Mouse (Mus musculus) splenic B cell, adult 2 months (primary cell): ENCODE measurements around the gene Cyp2c70.
"Not testable (repeated sequence)": the region's sequence is repeated elsewhere in the genome, so short reads cannot be mapped to it uniquely, and the experiment has no call there.

ENCODE experiments used
- DNase-seq: peaks from one replicate; pipeline ENCODE4 v3.0.0-alpha.2; 2011; ENCODE audit warnings: low read depth, low spot score
- H3K27me3 ChIP-seq: 2 replicates; pipeline ENCODE4 v1.6.1; 2012; ENCODE audit warnings: mild to moderate bottlenecking, low read length, moderate library complexity, mixed read lengths; ENCODE audit not compliant: control insufficient read depth, poor library complexity, insufficient read depth, severe bottlenecking
- H3K36me3 ChIP-seq: 2 replicates; pipeline ENCODE4 v1.6.1; 2012; ENCODE audit warnings: mild to moderate bottlenecking, low read length, moderate library complexity, mixed read lengths; ENCODE audit not compliant: control insufficient read depth, poor library complexity, insufficient read depth, severe bottlenecking

Cyp2c70 gene

DNA sequence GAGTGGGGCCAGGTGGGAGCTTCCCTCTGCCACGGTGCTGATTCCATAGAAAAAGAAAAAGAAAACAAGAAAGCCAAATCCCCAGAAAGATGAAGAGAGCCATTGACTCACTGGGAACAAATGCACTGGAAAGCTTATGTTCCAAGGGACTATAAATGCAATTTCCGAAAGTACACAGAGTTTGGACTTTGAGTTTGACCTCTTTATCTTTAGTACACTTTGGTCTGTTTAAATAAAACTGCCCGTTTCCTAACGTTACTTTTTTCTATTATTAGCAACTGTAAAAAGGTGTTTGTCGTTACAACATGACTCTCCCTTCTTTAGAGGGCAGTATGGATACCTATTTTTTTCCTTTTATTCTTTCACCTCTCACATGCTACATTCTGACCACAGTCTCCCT lies at the start of gene Cyp2c70:
Gene Cyp2c70, minus strand, starts transcription at position 174 of the 400 bp plus-strand sequence.
- H3K27me3 ChIP-seq: no peaks in the 10 kb centered on the region
- DNase-seq: no peak
- no peaks in the 10 kb centered on the region for H3K36me3 ChIP-seq

DNA sequence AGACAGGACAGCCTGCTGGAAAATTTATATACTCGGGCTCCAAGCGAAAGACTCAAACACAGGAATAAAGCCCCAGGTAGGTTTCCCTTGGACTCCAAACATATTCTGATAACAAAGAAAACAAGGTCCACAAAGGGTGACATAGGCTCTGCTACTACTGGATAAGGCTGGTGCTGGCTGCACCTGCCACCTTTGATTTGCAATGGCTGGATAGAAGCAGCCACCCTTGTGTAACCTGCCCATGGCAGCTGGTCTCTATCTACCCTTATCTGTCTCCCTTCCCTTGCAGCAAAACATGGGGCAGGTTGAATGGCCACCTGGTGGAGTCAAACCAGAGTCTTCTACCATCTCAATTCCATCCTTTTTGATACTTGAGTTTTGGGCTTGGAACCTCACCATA lies 45.4 kb upstream of the Cyp2c70 start:
- DNase-seq: no peak
- Histone ChIP-seq H3K27me3 (no peaks in the 10 kb centered on the region), H3K36me3 (0 out of 2 replicates have a peak, but pooled peaks cover 2% of the 10 kb centered on the region)

DNA sequence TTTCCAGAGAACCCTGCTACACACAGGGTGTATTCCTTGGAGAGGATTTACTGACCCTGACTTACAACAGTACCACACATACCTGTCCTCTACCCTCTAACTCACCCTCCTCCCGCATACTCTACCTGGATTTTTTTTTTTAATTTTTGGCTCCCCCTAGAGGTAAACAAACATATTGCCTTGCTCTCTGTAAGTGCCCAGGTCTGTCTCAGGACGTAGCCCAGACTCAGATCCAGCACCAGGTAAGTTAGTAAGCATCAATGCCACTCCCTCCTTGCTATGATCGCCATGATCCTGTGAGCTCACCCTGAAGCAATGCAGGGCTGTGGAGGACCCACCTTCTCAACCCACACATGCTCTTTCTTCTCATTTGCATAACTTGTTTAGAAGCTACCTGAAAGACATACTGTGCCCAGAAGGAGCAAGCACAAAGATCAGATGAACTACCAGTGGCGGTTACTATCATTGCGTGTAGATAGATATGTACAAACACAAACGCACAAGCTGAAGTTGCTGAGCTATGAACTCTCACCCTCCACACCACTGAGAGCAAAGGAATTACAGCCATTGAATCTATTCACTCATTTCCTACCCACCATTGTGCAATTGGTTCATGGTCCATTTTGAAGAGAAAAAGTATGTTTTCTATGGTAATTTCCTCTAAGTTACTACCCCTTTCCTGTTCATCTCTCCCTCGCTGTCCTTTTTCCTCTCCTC lies 44.9 kb upstream of the Cyp2c70 start:
- Histone ChIP-seq H3K27me3 (no peaks in the 10 kb centered on the region), H3K36me3 (0 out of 2 replicates have a peak, but pooled peaks cover 2% of the 10 kb centered on the region)
- peak; percentile 31 for DNase-seq

DNA sequence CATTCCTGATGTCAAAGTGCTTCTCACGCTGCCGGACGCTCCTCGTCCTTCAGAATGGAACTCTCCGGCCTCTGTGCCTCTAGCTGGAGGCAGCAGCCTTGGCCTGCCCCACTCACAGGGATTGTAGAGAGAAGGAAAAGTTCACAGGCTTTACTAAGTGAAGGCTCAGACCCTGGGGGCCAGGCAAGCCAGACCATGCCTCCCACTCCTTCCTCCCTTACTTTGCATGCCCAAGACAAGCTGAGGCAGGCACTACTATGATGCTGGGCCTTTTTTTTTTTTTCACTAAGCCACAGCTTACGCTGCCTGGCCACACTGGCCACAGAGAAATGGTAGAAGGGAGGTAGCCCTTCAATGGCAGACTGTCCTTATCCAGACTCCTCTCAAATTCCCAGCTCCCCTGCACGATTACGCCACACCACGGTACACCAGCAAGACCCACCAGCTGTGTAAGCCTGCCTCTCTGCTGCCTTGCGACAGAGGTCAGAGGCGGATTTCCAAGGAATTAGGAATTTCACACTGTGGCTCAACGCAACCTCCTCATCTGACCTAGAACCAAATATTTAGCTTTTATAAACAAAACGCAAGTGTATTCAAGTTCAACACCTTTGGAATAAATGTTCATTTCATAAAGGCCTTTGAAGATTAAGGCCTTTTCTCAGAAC lies 44.1 kb upstream of the Cyp2c70 start:
- no peaks in the 10 kb centered on the region for H3K27me3 ChIP-seq
- H3K36me3 ChIP-seq: 0 out of 2 replicates have a peak, but pooled peaks cover 2% of the 10 kb centered on the region
- DNase-seq: no peak

DNA sequence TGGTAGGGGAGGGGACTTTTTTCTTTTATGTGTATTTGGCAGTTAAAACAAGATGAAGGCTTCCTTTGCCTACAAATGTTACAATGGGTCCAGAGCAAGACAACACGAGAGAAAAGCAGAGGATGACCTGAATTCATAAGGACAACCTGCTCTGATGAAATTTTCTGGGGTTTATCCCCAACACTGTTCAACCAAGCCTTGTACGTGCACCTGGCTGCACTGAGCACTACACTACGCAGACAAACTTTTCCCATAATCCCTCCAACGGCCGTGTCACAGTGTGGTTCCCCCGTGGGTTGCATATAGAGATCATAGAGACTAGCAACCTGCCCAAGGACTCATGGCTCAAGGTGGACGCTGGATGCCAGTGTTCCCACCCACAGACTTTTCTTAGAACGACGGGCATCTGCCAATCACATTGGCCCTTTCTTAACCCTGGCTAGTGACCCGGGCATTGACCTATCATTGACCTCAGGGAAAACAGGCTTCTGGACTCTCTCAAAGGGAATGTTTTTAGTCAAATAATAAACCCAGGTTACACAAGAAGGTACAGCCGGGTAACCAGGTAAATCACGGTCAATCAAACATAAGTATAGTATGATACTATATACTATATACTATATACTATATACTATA lies 39.5 kb upstream of the Cyp2c70 start:
- Histone ChIP-seq H3K36me3 (peaks cover 5% of the 10 kb centered on the region; the same call in 1 of the 2 replicates), H3K27me3 (no peaks in the 10 kb centered on the region)
- DNase-seq: no peak

DNA sequence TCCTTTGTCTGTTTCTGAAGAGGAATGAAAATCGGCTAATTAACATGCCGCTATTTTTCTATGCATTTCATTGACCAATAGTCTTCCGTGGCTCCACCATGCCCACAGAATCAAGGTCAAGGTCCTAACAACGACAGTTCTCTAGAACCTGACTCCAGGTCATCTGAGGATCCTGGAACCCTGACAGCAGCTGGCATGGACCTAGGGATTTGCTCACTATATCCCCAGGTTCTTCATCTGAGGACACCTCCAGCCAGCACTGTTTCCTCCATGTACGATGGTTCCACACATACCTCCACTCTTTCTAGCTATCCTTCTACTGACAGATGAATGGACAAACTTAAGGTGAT lies 38.6 kb upstream of the Cyp2c70 start:
- H3K36me3 ChIP-seq: peaks cover 5% of the 10 kb centered on the region; the same call in 1 of the 2 replicates
- H3K27me3 ChIP-seq: no peaks in the 10 kb centered on the region
- DNase-seq: no peak

DNA sequence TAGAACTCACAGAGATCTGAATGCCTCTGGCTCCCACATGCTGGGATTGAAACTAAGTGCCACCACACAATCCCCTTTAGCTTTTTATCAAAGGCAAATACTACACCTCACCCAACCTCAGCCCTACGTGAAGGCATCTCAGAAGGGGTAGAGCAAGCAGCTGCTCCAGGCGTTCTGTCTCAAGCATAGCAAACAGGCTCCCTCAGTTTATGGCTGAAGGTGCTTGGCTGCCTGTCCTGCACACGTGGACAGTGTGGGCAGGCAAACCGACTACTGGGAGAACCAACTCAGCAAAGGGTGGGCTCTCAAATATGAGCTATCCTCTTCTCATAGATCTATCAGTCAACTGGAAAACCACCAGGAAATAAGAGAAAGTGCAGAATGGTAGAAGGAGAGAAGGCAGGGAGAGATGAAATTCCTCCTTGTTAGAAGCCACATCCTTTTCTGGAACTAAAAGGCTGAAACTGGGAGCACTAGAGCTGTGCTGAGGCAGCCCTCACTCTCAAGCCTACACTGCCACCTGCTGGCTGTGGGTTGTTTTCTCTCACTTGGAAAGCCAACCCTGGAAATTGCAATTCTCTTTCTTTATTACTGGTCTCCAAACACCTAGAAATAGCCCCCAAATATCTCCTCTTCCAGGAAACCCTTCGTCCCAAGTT lies 38.1 kb upstream of the Cyp2c70 start:
- H3K36me3 ChIP-seq: peaks cover 5% of the 10 kb centered on the region; the same call in 1 of the 2 replicates
- H3K27me3 ChIP-seq: no peaks in the 10 kb centered on the region
- peak; percentile 51 for DNase-seq

DNA sequence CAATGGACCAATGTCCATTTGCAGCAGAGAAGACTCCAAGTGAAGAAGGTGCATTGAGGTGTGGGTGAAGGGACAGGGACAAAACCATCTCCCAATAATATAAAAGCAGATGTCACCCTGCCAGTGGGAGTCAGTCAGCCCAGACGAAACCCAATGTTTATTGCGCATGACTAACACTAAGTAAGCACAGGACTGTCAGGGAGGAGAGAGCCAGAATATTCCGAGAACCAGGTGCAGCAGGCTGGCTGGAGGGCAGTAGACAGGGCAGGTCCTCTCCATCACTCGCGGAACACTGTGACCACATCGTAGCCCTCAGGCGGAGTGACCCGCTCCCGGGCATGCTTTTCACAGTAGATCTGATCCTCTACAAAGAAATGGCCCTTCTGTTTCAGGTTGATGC lies 35.2 kb upstream of the Cyp2c70 start:
- H3K27me3 ChIP-seq, DNase-seq, H3K36me3 ChIP-seq: not testable (repeated sequence)

DNA sequence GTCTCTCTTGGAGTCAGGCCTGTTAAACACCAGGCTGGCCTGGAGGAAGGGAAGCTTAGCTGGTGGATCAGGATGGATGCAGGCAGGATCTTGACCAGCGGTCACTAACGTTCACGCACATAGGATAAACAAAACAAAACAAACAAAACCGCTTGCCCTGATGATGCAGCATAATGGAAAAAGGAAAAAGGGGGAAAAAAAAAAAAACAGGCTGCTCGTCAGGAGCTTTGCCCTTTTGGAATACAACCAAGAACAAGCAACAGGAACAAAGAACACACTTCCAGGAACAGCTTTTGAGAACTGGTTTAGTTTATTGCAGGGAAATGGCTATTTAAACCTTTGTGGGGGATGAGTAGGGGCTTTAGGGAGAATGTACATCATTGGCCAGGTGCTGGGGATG lies 33.7 kb upstream of the Cyp2c70 start:
- Histone ChIP-seq H3K36me3 (peaks cover 2% of the 10 kb centered on the region; the same call in 1 of the 2 replicates), H3K27me3 (no peaks in the 10 kb centered on the region)
- DNase-seq: no peak

DNA sequence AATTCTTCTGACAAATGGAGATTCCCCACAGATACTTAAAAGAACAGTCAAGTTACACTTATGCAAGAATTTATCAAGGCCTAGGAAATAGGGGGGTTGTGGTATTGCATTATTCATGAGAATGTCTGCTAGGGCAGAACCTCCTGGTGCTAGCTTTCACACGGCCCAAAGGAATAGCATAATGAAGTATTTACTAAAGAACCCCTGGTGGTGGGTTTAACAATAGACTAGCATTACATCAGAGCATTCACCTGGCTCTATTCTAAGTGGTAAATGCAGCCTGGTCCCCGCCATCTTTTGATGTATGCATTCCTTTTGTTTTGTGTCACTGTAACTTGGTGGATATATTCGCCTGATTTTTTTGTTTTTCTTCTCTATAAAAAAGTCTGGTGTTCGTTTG lies 15.8 kb upstream of the Cyp2c70 start:
- not testable (repeated sequence) for DNase-seq, H3K36me3 ChIP-seq, H3K27me3 ChIP-seq

DNA sequence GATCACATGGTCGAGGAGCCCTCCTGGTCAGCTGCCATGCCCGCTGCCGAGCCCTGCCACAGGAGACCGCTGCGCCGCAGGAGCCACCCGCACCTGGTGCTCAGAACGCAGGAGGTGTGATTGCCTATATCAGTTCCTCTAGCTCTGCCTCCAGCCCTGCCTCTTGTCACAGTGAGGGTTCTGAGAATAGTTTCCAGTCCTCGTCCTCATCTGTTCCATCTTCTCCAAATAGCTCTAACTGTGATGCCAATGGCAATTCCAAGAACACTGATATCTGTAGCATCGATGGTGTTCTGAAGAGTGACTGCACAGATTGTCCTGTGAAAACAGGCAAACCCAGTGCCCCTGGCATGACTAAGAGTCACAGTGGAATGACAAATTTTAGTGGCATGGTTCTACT lies 3.5 kb upstream of the Cyp2c70 start:
- H3K36me3 ChIP-seq: no peaks in the 10 kb centered on the region
- DNase-seq: no peak
- H3K27me3 ChIP-seq: no peaks in the 10 kb centered on the region

DNA sequence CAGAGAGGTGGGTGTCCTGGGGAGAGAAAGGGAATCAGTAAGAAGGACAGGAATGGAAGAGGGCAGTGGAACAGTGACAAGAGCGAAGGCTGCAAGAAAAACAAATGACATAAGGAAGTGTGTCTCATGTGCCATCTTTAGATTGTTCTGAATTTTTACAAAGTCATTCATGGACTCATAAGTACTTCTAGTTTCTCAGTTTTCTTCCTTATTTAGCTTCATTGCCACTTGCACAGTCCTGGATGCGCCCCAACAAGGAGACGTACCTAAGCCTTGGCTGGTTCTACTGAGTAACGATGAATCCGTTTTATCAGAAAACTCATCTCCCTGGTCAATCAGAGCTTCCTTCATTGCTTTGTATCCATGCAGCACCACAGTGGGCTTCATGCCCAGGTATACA lies 3.5 kb downstream of the Cyp2c70 start:
- no peaks in the 10 kb centered on the region for H3K36me3 ChIP-seq
- no peaks in the 10 kb centered on the region for H3K27me3 ChIP-seq
- DNase-seq: no peak

DNA sequence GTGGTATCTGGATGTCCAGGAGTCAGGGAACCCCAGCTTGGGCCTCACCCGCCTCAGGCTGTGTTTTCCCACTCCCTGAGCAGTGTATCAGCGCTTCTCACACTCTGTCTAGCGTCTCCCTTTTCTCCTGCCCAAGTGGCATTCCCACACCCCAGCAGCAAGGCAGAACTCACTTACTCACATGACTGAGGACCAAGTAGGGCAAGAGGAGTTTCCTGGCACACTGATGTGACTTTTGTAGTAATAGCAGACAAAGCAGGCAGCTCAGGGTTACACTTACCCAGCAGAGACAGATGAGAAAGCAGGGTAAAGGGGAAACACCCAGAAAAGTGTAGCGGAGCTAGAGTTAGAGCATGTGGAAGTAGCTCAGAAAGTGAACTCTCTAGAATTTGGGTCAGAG lies 8.8 kb downstream of the Cyp2c70 start:
- DNase-seq: no peak
- Histone ChIP-seq H3K27me3 (no peaks in the 10 kb centered on the region), H3K36me3 (no peaks in the 10 kb centered on the region)

DNA sequence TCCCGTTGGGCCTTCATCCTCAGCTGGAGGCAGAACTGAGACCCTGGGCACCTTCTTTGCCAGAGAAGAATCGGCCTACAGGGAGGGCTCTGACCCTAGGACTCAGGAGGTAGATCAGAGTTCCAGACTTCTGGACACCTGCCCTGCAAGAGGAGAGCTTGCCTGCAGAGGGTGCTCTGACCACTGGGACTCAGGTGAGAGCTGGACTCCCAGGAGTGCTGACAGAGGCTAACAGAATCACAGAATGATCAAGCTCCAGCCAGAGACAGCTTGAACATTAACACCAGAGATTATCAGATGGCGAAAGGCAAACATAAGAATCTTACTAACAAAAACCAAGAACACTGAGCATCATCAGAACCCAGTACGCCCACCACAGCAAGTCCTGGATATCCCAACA lies 18.7 kb downstream of the Cyp2c70 start:
- not testable (repeated sequence) for H3K27me3 ChIP-seq, DNase-seq, H3K36me3 ChIP-seq

DNA sequence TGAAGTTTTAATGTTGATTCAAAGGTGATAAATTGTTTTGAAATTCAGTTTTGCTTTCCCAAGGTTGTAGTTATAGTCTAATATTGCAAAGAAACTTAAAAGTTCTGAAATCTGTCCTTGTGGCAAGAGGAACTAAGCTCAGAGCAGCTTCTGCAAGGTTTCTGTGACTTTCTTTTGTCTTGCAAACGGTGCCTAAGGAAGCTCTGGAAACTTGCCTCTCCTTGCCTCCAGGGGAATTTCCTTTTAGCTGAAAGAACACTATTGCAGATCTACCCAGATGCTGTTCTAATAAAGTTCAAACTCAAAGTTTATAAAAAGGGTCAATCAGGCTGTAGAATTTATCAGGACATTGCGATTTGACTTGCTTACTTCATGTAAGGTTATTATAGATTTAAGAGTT lies 60.1 kb downstream of the Cyp2c70 start:
- not testable (repeated sequence) for H3K36me3 ChIP-seq, H3K27me3 ChIP-seq, DNase-seq
